Mouse (Mus musculus) mouse trophoblast stem cell (cell line): ENCODE measurements around the gene Fbxl12.
"Not testable (repeated sequence)": the region's sequence is repeated elsewhere in the genome, so short reads cannot be mapped to it uniquely, and the experiment has no call there.

Source experiments
- in situ Hi-C, 2 experiments: fragments of 300-500 bp; cut with MseI, MboI; formaldehyde crosslinking; loops; 2 replicates in 1 of 2; 3 replicates in 1 of 2; pipeline ENCODE4 v1.15.1; 2025

The Fbxl12 gene

GRCm38 (mm10) chr9:20644360-20645081 lies at the start of gene Fbxl12:
Gene Fbxl12 (minus strand): TSS chr9:20644767.
- in situ Hi-C loops = no loop called here

DNA sequence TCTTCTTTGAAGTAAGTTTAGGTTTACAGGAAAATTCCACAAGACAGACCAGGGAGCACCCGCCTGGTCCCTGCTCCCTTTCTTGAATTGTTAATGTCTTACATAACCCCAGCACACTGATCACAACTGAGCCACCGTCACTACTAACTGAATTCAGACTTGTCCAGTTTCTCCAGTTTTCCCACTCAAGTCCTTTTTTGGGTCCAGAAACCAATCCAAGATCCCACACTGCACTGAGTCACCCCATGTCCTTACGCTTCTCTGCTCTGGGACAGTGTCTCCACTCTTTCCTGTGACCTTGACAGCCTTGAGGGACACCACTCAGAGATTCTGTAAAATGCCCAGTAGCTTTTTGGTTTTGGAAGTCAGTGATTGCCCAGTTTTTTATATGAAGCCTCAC lies 48.3 kb upstream of the Fbxl12 start:
- in situ Hi-C loops = no loop called here

- in situ Hi-C loops = not testable (repeated sequence)
These were observed 45.9 kb upstream of the Fbxl12 start for GRCm38 (mm10) chr9:20690449-20690848.

- in situ Hi-C loops = no loop called here
These were observed 45.3 kb upstream of the Fbxl12 start for GRCm38 (mm10) chr9:20689913-20690312.

GRCm38 (mm10) chr9:20689403-20689802 lies 44.8 kb upstream of the Fbxl12 start:
- in situ Hi-C loops = no loop called here

DNA sequence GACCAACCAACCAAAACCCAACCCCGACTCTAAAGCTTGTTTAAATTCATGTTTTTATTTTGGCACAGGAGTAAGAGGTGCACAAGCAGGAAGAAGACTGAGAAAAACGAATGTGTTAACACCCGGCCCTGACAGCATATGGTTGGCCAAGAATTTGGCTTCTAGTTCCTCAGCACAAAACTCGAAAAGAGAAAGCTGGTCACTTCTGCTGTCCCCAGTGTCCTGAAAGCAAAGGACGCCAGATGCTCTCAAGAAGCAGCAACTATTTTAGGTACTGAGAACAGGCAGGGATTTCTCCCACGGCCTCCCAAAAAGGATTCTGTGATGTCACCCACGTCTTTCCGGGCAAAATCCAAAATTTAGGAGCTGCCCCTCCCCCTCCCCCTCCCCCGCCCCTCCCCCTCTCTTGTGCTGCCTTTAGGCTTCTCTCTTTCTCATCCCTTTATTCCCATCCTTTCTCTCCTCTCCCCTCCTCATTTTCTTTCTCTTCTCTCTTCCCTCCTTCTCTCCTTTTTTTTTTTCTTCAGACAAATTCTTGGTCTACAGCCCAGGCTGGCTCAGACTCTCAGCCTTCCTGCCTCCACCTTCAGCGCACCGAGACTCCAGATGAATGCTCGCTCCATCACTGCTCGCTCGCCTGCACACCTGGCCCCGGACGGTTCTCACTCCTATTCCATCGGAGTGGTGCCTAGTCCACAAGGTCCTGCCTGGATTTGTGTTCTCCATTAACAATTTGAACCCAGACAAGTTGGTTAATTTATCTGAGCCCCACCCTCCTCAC lies 40.7 kb upstream of the Fbxl12 start:
- in situ Hi-C loops = no loop called here

GRCm38 (mm10) chr9:20682389-20682722 lies 37.8 kb upstream of the Fbxl12 start:
- in situ Hi-C loops = no loop called here

DNA sequence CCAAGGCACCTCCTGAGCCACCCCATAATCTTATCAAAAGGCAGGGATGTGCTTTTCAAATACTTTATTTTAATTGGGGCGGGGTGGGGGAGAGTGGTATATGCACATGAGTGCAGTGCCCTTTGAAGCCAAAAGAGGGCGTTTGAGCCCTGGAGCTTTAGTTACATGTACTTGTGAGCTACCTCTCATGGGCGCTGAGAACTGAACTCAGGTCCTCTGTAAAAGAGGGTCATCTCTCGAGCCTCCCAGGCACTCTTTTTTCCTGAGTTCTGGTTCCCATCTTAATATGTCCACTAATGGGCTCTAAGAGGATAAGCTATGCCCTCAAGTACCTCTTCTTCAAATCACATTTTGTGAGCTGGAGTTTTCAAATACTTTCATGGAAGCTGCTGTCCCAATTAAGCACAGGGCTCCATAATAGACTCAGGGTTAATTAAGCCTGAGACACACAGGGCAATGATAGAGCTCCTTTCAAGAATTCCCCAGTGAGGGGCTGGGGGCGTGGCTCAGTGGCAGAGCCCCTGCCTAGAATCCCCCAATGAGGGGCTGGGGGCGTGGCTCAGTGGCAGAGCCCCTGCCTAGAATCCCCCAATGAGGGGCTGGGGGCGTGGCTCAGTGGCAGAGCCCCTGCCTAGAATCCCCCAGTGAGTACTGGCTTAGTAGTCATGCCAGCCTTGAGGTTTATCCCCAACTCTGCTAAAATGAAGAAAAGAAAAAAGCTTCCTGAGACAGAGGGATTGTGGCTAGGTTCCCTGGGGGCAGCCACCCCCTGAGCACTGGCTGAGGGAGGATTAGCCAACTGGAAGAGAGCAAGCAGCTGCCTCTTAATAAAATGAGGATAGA lies 37.2 kb upstream of the Fbxl12 start:
- in situ Hi-C loops = no loop called here

DNA sequence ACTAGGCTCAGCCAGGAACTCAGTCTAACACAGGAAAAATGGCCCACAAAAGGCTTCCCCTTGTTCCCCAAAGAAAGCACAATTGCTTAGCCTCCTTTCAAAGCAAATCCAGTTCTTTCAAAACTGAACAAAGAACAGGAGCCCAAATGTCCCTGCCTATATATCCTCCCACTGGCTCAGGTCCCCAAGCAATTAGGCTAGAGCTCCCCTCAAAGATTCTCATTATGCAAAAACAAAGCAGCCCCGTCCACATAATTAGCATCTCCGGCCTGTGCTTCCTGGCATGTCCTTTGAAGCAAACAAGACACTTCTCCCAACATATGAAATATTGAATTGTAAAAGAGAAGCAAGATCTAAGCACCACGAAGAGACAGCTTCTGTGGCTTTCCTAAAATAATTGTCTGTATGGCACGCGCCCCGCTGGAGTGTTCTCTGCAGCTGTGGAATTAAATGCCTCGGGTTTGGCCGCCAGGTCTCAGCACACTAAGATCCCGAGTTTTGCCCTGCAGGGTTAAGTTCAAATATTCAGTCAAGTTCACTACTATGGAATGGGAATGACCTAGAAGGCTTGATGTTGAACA lies 35.9 kb upstream of the Fbxl12 start:
- in situ Hi-C loops = no loop called here

GRCm38 (mm10) chr9:20677892-20678291 lies 33.3 kb upstream of the Fbxl12 start:
- in situ Hi-C loops = no loop called here

GRCm38 (mm10) chr9:20672047-20672446 lies 27.5 kb upstream of the Fbxl12 start:
- in situ Hi-C loops = loop anchor here in 1 of 2 experiments (5.0 kb wide), 1 partner anchor 40 kb away; no protein-coding TSS in a partner anchor

DNA sequence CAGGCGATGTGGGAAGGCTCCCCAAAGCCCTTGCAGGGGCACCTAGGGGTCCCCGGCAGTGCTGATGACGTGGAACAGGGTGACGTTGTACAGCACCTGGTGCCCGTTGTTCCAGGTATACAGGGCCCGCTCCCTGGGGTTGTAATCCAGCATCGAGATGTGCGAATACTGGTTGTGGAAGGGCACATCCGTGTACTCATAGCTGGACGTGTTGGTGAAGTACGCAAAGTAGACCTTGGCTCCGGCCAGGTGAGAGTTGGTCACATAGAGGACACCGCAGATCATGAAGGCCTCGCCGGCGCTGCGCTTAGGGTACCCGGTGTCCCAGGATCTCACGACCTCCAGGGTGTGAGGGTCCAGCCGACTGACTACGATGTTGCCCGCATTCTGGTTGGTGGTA lies 23.5 kb upstream of the Fbxl12 start:
- in situ Hi-C loops = no loop called here

- in situ Hi-C loops = no loop called here
These were observed 22.0 kb upstream of the Fbxl12 start for GRCm38 (mm10) chr9:20666510-20667034.

DNA sequence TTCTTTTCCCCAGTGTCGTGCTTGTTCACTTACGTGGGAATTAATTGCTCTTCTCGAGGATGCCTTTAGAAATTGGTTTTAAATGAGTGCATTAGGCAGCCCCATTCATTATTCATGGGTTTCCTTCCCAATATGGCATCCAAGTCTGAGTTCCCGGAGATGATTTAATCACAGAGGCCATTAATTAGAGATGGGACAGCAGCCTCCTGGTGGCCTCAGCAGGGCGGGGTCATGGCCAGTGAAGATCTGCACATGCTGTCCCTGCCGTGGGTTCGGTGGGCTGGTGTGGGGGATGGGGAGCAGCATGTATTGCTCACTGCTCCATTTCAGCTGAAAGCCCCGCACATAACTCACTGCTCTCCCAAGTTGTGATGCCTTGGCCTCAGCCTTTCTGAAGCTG lies 21.4 kb upstream of the Fbxl12 start:
- in situ Hi-C loops = no loop called here

DNA sequence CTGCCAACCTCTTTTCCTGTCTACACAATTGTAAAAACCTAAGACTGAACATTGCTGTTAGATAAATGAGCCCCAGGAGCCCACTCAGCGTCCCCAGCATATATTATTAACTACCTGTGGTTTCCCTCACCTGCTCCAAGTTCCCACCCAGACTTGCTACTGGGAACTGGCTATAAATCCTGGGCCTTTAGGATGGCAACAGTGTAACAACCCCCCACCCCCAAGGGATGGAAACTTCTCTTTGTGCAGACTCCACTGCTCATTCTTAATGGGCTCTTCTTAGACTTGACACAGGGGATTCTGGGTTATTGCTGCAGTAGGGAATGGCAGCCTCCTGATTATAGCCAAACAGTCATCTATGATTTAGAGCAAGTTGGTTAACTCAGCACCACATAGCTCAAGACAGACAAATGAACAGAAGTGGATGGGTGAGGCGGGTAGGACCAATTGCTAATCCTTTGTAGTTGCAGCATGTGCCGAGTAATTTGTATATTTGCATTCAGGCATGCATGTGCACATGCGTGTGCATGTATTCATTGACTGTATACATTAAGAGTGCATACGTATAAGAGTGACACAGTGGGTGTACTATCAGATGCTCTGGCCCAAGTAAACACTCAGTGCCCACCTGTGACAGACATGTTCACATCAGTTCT lies 20.5 kb upstream of the Fbxl12 start:
- in situ Hi-C loops = no loop called here

DNA sequence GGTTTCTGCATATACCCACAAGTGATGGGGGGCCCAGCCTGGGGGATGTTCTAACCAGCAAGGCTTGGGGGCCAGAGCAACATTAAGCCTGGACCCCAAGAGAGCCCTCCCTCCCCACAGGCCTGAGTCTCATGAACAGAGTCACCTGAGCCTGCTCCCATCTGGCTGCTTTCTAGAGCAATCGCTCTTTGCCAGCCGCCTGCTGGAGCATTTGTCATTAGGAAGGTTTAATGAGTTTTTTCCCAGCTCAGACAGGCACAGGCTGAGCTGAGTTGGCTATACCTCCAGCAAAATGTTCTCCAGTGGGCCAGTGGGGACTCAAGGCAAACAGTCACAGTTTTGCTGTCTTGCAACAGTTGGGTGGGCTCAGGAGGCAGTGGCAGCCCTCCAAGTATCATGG lies 19.8 kb upstream of the Fbxl12 start:
- in situ Hi-C loops = no loop called here

DNA sequence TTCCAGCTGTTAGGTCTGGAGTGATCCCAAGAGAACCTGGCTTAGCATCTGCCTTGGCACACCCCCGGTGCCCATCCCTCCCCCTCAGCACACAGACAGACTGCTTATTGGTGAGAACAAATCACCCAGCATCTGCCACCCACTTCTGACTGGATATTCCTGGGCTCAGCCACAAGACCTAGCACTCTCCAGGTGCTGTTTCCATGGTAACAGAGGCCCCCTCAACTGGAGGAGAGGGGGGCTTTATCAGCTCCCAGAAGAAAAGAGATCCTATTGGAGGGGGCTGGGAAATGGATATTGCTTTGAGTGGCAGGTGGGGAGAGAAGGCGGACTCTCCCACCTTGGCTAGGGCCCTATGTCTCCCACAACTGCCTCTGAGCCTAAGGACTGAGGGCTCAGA lies 19.4 kb upstream of the Fbxl12 start:
- in situ Hi-C loops = no loop called here

DNA sequence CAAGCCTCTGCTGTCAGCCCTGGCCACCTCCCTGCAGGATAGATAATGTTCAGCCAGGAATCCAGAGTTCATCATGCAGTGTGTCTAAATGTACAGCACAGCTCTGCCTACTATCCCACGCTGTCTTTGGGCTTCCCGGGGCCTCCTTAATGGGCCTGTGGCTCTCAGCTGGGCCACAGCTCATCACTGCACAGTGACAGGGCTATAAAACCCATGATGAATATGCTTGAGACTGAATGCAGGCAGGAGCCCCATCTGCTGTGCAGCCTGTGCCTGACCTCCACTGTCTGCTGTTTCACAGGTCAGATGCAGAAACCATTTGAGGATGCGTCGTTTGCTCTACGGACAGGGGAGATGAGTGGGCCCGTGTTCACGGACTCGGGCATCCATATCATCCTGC lies 18.3 kb upstream of the Fbxl12 start:
- in situ Hi-C loops = no loop called here

DNA sequence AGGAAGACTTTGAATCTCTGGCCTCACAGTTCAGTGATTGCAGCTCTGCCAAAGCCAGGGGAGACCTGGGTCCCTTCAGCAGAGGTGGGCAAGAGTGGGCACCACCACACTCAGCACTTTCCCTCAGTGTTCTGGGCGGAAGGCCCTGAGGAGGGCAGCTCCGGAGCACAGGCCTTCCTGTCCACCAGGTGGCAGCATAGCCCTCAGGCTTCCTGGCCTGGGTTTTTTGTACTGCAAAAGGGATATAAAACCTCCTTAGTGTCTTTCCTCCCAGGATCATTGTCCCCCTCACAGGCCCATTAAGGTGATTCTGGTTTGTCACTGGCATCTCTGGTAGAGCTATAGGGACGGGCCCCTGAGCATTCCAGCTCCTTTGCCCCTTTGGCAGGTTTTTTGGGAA lies 17.8 kb upstream of the Fbxl12 start:
- in situ Hi-C loops = no loop called here

DNA sequence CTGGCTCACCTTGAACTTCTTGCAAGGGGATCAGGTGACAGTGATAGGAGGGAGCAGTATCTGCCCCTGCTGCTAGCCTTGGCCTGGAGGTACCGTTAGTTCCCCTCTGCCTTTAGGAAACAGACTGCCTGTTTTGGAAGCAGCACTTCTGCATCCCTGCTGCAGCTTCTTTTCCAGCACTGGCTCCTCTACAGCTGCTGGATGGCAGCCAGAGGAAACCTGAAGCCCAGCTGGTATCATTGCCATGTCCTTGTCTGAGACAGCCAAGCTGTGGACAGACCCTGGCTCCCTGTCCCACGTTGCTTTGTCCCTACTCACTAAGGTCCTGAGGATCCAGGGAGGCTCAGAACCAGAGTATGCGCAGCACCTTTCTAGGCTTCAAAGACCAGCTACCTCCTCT lies 13.0 kb upstream of the Fbxl12 start:
- in situ Hi-C loops = no loop called here

DNA sequence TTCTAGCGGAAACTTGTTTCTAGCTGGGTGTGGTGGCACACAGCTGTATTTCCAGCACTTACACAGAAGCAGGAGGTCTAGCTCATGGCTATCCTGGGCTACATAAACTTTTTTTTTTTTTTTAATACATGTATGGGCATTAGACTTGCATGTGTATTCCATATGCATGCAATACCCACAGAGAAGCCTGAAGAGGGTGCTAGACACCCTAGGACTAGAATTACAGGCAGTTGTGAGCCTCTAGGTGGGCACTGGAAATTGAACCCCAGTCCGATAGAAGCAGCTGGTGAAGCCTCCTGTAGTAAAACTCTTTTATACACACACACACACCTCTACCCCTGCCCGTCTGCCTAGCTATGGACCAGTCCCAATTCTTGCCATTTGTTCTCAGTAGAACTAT lies 9.3 kb upstream of the Fbxl12 start:
- in situ Hi-C loops = no loop called here
